Mouse (Mus musculus) spleen, postnatal 10 days (tissue): ENCODE data around the gene Banf2.

Experiments
- DNase-seq, 2 experiments: peaks; one replicate each; pipeline ENCODE4 v3.0.0; 2021 to 2022; ENCODE audit warnings: low spot score in 2 of 2

Gene Banf2

GRCm38 (mm10) chr2:144101463-144101961, 68.7 kb downstream of the Banf2 start:
- DNase-seq = no peak

GRCm38 (mm10) chr2:144107374-144107773, 74.5 kb downstream of the Banf2 start:
- DNase-seq = no peak

- no peak for DNase-seq
Observed at GRCm38 (mm10) chr2:144107810-144108209, 75.0 kb downstream of the Banf2 start.

DNA sequence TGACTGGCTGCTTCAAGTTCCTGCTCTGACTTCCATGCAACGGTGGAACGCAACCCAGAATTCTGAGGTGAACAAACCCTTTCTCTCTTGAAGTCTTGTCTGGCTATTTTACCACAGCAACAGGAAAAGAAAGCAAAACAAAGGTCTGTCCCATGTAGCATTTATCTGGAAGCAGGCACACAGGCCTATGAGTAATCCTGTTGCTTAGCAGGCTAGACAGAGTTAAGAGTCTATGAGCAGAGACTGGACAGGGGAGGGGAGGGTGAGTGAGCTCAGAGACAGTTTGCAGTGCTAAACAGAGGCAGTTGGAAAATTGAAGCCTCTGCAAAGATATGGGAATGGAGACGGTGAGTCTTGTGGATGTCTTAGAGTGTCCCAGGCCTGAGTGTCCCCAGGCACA, 75.5 kb downstream of the Banf2 start:
- no peak for DNase-seq

- no peak for DNase-seq
Observed at GRCm38 (mm10) chr2:144111966-144112365, 79.1 kb downstream of the Banf2 start.

GRCm38 (mm10) chr2:144112666-144113065, 79.8 kb downstream of the Banf2 start:
- DNase-seq = no peak

DNA sequence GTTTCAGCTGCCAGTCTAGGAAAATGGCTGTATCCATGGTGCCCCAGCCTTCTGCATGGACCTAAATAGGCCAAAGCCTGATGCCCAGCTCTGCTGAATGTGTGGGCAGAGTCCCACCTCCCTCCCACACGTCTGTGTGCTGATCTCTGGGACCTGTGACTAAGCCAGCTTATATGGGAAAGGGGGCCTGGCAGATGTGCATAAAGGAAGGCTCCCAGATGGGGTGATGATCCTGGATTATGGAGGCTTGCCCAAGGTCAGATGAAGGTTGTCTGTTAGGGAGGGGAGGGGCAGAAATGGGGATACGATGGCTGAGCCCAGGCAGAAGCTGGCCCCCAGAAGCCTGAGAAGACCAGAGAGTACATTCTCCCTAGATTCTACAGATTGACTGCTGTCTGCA, 85.2 kb downstream of the Banf2 start:
- DNase-seq = no peak

GRCm38 (mm10) chr2:144120186-144120823, 87.4 kb downstream of the Banf2 start:
- no peak for DNase-seq

GRCm38 (mm10) chr2:144122068-144122467, 89.2 kb downstream of the Banf2 start:
- DNase-seq = no peak
